Mouse (Mus musculus): ENCODE measurements around the gene Wnt10a.
A peak's percentile ranks its signal among the peaks of the same experiment; 100 is the strongest.
"Not testable (repeated sequence)": the region's sequence is repeated elsewhere in the genome, so short reads cannot be mapped to it uniquely, and the experiment has no call there.

Gene Wnt10a

GRCm38 (mm10) chr1:74814931-74815647, 23.8 kb downstream of the Wnt10a start:
- DNase-seq (ENCODE audit: low read depth, low spot score), result peak; percentile 39

DNA sequence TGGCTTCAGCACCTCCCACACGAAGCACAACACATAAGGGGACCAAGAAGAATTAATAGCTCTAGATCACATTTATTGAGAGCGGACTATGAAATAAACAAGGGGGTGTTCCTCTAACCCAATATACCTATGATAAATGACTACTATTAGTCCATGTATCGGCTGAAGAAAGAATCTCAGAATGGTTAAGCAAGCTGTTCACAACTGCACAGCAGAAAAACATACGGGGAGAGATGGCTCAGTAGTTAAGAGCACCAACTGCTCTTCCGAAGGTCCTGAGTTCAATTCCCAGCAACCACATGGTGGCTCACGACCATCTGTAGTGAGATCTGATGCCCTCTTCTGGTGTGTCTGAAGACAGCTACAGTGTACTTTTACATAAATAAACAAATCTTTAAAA, 24.6 kb downstream of the Wnt10a start:
- not testable (repeated sequence) for DNase-seq (ENCODE audit: low read depth, low spot score)

DNA sequence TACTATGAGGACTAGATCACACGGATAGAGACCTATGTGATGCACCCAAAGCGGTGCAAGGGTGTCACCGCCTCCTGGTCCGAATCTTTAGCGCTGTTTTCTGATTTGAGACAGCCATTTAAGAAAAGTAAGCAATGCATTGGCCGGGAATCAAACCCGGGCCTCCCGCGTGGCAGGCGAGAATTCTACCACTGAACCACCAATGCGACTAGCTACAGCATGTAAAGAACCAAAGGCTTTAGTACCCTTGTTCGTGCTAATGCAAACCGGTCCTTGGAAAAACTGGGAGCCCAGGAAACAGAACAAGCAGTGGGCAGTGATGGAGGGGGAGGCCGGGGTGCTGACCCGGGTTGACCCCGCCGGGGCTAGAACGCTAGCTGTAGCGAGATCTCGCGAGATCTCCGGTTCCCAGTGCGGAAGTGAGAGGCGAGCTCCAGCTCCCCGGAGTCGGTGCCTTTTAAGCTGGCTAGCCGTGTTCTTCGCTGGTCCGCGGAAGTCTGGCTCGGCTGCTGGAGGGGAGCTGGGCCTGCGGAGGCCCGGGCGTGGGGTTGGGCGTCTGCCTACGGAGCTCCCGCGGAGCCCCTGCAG, 25.4 kb downstream of the Wnt10a start:
- peak; percentile 94 for DNase-seq (ENCODE audit: low read depth, low spot score)

DNA sequence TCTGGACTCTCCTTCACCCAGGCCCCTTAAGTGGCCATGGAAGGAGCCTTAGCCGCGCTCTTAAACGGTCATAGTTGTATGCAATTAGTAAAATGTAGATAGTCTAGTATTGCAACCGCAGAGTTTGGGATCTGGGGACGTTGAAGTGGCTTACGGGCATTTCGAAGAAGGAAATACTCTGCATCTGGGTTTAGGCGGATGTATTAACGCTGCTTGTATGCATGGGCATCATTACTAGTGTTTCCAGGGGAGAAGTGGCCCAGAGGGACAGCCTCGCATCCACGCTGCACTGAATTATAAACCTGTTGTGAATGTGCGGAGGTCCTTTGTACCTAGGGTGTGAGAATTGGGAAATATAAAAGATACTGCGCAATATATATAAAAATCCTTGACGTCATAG, 25.9 kb downstream of the Wnt10a start:
- DNase-seq (ENCODE audit: low read depth, low spot score), result no peak

- DNase-seq (ENCODE audit: low read depth, low spot score), result no peak
Observed at GRCm38 (mm10) chr1:74818509-74818908, 27.2 kb downstream of the Wnt10a start.

GRCm38 (mm10) chr1:74823598-74823997, 32.3 kb downstream of the Wnt10a start:
- DNase-seq (ENCODE audit: low read depth, low spot score), result not testable (repeated sequence)

DNA sequence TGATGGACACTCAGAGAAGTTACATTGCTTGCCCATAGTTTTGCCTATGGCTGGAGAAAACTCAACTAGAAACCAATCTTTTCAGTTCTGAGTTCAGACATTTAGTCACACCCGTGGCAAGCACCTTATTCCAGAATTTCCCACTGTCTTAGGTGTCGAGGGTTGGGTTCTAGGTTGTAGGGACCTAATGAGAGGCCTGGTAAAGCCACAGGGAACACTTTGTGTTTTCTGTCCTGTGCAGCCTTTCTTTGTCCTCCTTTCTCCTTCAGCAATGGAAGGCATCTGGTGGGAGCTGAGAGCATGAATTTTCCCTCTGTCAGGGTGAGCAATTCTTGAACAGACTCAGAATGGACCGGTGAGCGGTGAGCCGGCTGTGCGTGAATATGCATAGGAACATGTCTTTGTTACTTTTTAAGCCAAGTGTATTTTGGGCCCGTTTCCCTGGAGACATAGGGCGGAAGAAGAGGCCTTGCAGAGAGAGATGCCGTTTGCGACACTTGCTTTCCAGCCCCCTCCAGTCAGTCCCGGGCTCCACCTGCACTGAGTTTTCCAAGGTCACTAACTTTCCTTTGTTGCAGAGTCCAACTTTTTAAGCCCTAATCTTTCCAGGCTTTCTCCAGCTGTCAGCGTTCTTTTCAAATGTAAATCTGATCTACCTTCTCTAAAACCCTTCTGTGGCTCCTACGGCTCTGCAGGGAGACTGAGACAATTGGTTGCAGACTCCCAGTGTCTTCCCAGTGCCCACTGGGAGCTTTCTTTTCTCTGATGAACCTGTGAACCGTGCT, 33.4 kb downstream of the Wnt10a start:
- no peak for DNase-seq (ENCODE audit: low read depth, low spot score)

DNA sequence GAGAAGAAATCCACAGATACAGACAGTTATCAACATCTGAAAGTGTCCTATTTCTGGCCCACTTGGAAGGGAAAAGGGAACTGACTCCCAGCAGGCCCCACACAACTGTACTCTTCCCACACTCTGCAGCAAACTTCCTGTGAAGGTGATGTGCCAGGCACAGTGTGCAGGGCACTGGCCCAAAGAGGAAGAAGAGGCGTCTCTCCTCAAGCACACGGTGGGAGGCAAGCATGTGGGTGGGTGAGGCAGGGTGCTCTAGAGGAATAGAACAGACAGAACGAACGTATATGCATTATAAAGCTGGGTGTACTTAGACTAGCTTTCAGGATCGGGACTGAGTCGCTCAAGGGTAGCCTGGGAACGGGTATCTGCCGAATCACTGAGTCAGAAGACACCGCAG, 38.7 kb downstream of the Wnt10a start:
- no peak for DNase-seq (ENCODE audit: low read depth, low spot score)

DNA sequence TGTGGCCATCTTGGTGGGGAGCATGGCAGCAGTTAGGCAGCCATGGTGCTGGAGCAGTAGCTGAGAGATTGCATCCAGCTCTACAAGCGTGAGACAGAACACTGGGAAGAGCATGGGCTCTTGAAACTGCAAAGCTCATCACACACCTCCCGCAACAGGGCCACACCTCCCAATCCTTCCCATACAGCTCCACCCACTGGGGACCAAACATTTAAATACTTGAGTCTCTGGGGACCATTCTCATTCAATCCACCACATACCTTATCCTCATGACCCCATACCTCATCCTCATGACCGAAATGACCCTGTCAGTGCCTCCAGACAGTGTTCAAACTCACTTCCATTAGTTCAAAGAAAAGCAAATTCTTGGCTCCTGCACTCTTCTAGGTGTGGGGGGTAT, 41.9 kb downstream of the Wnt10a start:
- no peak for DNase-seq (ENCODE audit: low read depth, low spot score)

GRCm38 (mm10) chr1:74843090-74843489, 51.8 kb downstream of the Wnt10a start:
- DNase-seq (ENCODE audit: low read depth, low spot score), result no peak

GRCm38 (mm10) chr1:74846341-74846740, 55.0 kb downstream of the Wnt10a start:
- DNase-seq (ENCODE audit: low read depth, low spot score), result no peak

DNA sequence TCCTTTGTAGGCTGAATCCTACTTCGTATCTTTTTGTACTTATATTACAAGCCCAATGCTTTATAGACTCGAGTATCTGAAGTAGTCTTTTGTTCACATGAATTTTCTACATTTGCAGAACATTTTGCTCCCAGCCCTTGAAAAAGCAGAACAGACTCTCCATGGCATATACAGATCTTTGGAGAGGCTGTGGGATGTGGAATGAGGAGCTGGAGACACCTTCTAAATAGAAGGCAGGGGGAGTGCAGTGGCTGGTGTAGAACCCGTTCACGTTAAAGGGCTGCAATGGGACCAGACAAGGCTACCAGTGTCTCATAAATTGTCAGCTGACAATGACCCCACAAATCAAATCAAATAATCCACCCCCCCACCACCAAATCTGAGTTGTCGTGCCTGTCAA, 57.6 kb downstream of the Wnt10a start:
- no peak for DNase-seq (ENCODE audit: low read depth, low spot score)

DNA sequence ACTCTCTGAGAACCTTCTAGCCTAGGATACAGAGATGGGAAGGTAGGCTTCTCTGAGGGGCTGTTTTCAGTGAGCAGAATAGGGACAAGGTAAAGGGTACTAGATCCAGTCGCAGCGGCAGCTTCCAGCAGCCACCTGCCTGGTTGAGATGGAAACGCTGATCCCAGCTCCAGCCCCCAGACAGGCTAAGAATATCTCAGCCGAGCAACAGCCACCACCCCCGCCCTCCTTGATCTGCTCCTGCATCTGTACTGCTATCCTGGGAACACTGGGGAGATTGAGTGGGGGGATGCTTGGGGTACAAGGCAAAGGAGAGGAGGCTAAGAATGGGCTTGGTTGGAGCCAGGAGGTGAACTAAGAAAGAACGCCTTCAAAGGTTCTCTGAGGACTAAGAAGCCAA, 58.9 kb downstream of the Wnt10a start:
- no peak for DNase-seq (ENCODE audit: low read depth, low spot score)

GRCm38 (mm10) chr1:74851001-74851775, 59.9 kb downstream of the Wnt10a start:
- DNase-seq (ENCODE audit: low read depth, low spot score), result no peak

Measured in CD4-positive, CD25-positive, alpha-beta regulatory T cell, adult 2 months (primary cell).